ENCODE assay signal across 8 mouse cellular contexts in genomic region chr2:30693206-30694035, GRCm38 (mm10).
DNase-seq lines count a peak whose midpoint lies in the region; ATAC-seq lines count a peak whose summit lies in the region.

No protein-coding gene starts in this region.

- peak overlapping the region; percentile 72 for H3K9ac ChIP-seq in hindbrain, embryonic 16.5 days (ENCODE audit: low read depth, low read length)

- H3K27ac ChIP-seq in hindbrain, embryonic 16.5 days (ENCODE audit: low read depth, low read length): peak overlapping the region; percentile 99

- H3K9me3 ChIP-seq in hindbrain, embryonic 16.5 days (ENCODE audit: control insufficient read depth, low read length): no peaks in the 10 kb centered on the region

- H3K4me1 ChIP-seq in hindbrain, embryonic 16.5 days (ENCODE audit: control insufficient read depth, insufficient read depth, low read depth, low read length): peaks cover 41% of the 10 kb centered on the region

- peak overlapping the region; percentile 38 for H3K4me3 ChIP-seq in hindbrain, embryonic 16.5 days (ENCODE audit: low read length)

- peak; percentile 85 for ATAC-seq in hindbrain, embryonic 16.5 days
- peak; percentile 47 for ATAC-seq in megakaryocyte progenitor cell, adult 5-6 weeks (replicated peaks; ENCODE audit: poor library complexity)

- WGBS in hindbrain, embryonic 16.5 days: under 1% methylated on average over 41 of the region's 41 CpGs

- H3K36me3 ChIP-seq in hindbrain, embryonic 16.5 days (ENCODE audit: control insufficient read depth, insufficient read depth, low read length): no peaks in the 10 kb centered on the region

- peak overlapping the region; percentile 73 for H3K4me2 ChIP-seq in hindbrain, embryonic 16.5 days (ENCODE audit: low read length)

- intact Hi-C loops in left cerebral cortex, postnatal 14 days (cut with DNase I): loop anchor here (2.0 to 5.0 kb wide), 2 partner anchors 35 to 221 kb away; partner anchors contain the start of gene Ier5l

- peak; percentile 95 for DNase-seq in NIH3T3 (ENCODE audit: low read depth)
- DNase-seq in cerebellum, adult 9-11 months: peak; percentile 91
- peak; percentile 77 for DNase-seq in gastrocnemius, adult 18-20 months (ENCODE audit: low spot score)
- peak; percentile 79 to 92 for DNase-seq in left cerebral cortex, postnatal 14 days (ENCODE audit: low spot score in 2 of 2)
- peak; percentile 89 to 93 for DNase-seq in right cerebral cortex, postnatal 10 days (ENCODE audit: low spot score in 2 of 2)
- peak; percentile 72 to 82 for DNase-seq in urinary bladder, postnatal 36 days (ENCODE audit: low spot score in 2 of 2)

- no peaks in the 10 kb centered on the region for H3K27me3 ChIP-seq in hindbrain, embryonic 16.5 days (replicated peaks; ENCODE audit: control insufficient read depth, insufficient read depth, low read length)

Comparison
In these comparisons a context has a peak if more than half of its experiments do, and no peak if none do; other contexts are left out.
1. Peak in every context shown above with its lines: DNase-seq, ATAC-seq, H3K4me3 ChIP-seq and H3K27ac ChIP-seq.